Mouse (Mus musculus) spleen, adult 2 months (tissue): ENCODE data around the gene Ppp1r21.

ENCODE experiments used
- CTCF ChIP-seq: fragments of 200-500 bp; IDR thresholded peaks from 2 replicates; pipeline ENCODE4 v1.5.1; 2011; ENCODE audit warnings: mild to moderate bottlenecking, inconsistent platforms; ENCODE audit not compliant: insufficient read depth, insufficient read length, insufficient replicate concordance; ENCODE audit errors: extremely low read depth
- POLR2A ChIP-seq: fragments of 200-500 bp; IDR thresholded peaks from 2 replicates; pipeline ENCODE4 v1.6.1; 2011; ENCODE audit warnings: low read depth, low read length, inconsistent platforms

DNA sequence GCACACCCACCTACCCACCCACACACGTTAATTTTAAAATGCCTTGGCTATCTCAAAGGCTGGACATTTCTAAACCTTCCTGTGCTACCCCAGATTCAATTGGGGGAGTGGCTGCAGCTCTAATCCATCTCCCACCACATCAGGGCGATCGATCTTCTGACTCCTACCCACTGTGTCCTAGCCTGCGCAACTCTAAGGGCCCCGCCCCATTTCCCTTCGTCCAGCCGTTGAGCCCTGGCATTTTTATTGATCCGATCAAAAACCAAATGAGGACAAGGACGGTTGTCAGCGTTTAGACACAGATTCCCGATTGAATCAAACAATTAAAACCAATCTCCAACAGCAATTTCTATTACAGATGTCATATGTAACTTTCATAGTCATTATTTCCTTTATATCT lies 74.0 kb downstream of the Ppp1r21 start:
- no peak for TF ChIP-seq CTCF
- TF ChIP-seq POLR2A: no peak
